Mouse (Mus musculus) cerebellum, postnatal 14 days (tissue): ENCODE data around the gene Itga5.

Experiments
- DNase-seq, 2 experiments: peaks; one replicate each; pipeline ENCODE4 v3.0.0; 2021; ENCODE audit warnings: mixed read lengths in 2 of 2

Gene Itga5

DNA sequence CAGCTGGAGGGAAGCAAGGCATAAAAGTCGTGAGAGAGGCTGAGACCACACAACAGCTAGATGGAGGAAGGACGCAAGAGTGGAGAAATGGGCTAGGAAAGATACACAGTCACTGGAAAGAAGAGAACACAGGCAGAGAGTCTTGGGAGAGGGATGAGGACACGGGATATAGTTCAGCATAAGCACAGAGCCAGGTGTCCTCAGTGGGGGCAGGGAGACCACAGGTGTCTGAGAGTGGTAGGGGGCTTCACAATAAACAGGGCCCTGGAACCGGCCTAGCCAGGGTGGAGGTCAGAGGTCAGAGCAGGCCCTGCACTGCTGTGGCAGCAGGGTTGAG, 27.8 kb downstream of the Itga5 start:
- no peak for DNase-seq

DNA sequence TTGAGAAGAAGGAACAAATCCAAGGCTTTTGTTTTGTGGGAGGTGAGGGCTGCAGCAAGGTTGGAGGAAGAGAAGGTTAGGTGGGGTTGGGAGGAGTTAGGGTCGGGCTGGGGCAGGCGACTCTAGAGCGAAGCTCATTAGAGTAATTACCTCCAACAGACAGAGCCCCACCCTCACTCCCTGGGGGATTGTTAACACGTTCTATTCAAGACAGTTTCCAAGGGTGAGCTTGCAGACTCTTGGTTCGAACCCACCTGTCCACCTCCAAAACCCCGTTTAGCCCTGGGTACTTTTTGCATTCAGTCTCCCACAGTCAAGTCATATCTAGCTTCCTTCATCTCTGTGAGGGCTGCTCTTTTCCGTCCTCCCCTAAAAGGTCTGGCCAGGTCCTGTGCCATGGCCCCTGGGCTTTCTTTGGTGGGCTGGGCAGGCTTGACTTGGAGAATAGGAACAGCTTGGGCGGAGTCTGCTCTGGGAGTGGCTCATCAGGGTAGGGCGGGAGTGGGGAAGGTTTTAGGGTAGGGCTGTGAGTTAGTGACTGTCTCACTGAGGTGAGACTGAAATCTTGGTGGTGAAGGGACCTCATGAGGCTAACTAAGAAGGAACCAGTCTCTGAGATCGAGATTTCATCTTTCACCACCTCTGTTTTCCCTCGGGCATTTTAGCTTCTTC, 29.4 kb downstream of the Itga5 start:
- no peak for DNase-seq

DNA sequence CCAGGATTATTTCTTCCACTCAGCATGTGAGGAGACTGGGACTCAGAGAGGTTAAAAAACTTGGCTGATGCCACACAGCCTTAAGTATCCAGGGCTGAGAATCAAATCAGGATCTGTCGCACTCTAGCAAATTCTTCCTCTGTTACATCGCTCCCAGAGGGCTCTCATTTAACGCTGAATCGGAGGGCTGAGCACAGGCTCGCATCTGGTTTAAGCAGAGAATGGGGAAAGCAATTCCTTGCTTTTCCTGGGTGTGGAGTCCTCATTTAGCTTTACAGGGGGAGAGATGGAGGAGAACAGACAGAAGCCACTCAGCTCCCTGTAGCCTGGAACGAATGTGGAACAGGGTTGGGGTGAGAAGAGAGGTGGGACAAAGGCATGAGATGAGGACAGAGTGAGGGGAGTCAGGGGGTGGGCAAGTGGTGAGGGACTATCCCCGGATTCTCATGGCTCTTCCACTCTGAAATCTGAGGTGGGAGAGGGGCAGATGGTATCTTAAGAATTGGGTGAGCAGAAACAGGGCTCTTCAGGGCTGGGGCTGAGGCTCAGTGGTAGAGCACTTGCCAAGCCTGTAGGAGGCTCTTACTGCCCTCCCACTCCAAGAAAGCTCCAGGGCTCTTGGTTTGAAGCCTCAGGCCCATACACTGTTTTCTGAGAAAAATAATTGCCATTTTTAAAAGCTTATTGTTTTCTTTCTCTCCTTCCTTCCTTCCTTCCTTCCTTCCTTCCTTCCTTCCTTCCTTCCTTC, 30.9 kb downstream of the Itga5 start:
- DNase-seq: no peak

DNA sequence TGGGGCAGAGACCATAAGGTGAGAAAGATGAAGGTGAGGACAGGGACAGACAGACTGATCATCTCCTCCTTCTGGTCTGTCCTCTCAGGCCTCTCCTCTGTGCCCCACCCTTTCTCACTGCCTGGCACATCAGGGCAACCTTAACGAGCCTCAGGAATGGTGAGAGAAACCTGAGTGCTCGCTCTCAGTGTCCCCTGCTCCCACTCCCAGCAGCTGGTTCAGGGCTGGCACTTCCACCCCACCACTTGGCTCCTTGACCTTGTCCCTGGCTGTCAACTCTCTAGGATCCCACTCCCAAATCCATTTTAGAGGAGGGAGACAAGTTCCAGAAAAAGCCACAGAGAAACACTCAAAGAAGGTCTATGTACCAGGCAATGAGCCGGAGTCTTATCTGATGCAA, 31.5 kb downstream of the Itga5 start:
- DNase-seq: no peak

DNA sequence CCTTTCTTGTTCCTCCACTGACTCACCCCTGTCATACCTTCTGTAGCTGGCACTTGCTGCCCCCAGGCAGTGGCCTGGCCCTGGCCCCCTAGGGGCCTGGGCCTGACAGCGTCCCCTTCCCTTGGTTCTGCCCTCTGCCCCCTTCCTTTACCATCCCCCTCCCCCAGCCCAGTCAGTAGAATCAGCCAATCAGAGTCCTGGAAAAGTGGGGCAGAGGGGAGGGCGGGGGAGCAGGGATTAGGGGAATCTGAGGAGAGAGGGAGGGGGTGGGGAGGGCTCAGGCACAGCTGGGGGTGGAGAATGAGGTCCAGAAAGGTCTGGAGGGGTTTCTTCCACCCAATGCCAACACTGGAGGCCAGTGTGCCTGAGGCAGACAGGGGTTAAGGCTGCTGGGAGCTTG, 32.4 kb downstream of the Itga5 start:
- DNase-seq: no peak

DNA sequence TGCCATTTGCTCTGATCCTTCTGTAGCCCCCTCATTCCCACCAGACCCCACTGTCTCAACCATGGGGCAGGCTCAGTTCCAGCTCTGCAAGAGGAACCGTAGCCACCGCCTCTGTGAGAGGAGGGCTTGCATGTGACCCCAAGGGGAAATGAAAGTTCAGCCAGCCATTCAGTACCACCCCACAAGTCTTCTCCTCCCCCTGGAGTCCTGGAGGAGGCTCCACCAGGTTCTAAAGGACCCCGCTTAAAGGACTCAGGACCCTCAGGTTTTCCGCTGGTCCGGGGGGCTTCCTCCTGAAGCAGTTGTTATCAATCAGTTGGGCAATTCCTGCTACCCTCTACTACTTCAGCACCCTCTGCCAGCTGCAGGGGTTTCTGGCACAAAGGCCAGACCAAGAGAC, 32.8 kb downstream of the Itga5 start:
- no peak for DNase-seq

DNA sequence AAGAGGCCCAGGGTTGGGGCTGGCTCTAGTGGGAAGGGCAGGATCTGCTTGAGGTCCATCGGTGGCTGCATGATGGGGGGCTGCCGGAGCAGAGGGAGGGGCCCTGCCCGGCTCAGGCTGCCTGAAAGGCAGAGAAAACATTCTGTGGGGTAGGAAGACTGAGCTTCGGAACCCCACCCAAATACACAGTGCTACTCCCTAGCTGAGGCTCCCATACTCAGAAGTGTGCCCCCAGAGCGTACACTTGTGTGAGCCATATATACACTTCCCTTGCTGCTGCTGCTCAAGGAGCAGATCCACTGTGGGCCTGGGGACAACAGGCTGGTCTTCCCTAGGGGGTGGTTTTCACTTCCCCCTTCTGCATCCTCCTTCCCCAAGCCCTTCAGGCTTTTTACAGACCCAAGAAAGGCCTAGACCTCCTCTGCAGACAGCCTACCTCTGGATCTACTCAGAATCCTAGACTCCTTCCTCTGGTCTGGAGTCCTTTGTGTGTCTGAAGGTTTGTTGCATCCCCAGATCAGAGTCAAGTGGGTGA, 33.4 kb downstream of the Itga5 start:
- no peak for DNase-seq

DNA sequence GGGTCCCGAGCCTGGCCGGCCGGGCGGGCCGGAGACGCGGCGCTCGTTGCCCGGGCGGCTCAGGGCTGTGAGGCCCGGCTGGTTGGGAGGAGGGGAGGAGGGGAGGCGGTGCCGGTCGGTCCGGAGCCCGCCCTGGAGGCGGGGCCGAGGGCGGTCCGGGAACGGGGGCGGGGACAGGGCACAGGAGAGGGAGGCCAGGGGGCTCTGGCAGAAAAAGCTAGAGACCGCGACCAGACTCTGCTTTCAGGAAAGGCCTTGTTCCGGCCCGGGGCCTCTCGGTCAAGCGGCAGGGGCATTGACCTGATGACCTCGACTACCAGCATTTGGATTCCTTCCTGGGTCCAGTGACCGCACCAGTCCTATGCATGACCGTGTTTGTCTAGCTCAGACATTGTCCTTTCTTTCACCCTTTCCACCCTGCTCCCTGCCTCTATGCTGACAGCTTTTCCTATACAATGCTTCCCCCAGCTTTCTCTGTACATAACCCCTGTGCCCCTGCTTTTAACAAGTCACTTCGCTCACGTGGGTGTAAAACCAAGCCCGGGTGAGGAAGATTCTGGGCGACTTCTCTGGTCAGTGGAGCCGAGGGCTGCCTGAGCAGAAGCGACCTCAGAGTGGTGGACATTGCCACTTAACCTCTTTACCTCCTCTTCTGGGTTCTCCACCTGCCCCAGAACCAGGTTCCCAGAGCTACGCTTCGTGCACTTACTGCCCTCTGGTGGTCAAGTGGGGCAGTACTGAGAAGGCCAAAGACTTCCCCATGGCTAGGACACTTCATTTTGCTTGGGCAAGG, 42.9 kb downstream of the Itga5 start:
- DNase-seq: peak; percentile 93 to 95

DNA sequence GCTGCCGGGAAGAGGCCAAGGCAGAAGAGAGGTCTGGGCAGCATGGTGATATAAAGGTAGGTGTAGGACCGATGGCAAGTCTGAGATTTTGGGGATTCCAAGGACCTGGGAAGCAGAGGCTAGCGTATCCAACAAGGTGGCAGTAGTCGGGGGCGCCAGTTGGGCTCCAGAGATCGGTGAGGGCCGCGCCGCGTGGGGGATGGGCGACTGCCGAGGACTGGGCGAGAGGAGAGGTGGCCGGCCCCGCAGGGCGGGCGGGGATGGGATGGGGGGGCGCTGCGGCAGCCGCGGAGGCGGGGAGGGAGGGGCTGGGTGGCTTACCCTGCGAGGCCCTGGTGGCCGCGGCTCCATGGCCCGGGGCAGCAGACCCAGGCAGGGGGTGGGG, 43.5 kb downstream of the Itga5 start:
- peak; percentile 81 to 85 for DNase-seq

DNA sequence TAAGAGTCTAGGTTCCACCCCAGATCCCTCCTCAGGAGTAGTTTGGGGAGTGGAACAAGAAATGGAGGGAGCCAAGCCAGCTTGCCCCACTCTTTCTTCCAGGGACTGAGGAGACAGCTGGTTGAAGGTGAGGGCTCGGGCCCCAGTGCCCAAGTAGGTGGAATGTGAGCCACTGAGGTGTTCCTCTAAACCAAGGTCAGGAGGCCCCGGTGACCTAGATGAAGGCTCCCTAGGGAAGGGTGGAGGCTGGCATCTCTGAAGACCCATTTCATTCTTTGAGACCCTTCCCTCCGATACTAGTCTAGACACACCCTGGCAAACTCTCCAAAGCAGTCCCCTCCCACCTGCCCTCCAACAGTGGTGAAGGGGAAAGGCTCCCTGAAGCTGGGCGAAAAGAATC, 44.2 kb downstream of the Itga5 start:
- no peak for DNase-seq

DNA sequence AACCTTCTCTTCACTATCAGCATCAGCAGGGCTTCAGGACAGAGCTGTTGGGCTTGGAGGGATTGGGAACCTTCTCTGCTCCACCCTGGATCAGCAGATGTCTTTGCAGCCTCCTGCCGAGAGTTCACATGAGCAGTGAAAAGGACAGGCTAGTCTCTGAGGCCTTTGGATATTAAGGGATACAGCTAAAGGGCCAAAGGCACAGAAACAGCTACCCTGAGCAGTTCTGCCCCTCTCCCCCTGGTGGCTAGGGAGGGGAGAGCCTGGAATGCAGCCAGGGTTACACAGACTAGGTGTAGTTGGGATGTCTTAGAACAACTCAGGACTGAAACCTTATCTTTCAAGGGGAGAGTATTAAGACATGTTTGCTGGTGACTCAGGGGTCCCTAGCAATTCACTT, 45.5 kb downstream of the Itga5 start:
- peak; percentile 59 to 77 for DNase-seq

DNA sequence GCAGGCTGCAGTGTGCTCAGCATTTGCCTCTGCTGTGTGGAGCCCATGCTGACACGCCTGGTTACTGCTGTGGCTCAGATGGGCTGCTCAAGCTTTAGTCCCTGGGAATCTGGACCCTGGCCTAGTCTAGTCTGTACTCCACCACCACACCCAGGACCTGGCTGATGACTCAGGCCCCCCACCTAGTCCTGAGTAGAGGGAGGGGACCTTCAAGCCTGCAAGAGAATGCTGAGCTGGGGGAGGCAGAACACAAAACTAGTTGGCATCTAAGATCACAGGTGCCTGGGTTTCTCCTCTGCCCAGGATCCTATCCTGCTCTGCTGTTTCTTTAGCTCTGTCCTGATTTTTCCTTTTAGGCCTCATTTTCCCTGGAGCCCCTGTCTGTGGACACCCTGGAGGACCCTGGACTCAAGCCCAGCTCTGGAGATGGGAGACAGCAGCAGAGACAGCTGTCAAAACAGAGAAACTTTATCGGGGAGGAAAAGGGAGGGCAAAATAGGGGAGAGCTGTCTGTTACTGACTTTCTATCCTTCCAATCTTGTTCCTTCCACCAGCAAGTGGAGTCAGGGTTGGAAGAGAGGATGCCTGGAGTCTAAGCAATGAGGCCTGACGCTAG, 48.3 kb downstream of the Itga5 start:
- no peak for DNase-seq

DNA sequence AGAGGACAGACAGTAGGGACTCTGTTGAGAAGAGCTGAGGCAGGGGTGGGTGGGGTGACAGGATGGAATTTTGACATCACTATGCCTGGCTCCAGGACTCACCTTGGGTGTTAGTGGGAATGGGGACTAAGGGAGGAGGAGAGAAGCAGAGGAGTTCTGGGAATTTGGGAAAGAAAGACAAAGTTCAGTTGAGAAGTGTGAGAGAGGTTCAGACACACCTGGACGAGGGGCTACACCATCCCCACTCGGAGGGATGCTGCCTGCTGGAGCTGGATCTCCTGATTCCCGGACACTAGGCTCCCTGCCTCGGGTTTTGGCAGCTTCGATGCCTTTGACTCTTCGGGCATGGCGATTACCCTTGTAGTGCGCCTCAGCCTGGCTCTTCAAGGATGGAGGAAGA, 48.8 kb downstream of the Itga5 start:
- no peak for DNase-seq

DNA sequence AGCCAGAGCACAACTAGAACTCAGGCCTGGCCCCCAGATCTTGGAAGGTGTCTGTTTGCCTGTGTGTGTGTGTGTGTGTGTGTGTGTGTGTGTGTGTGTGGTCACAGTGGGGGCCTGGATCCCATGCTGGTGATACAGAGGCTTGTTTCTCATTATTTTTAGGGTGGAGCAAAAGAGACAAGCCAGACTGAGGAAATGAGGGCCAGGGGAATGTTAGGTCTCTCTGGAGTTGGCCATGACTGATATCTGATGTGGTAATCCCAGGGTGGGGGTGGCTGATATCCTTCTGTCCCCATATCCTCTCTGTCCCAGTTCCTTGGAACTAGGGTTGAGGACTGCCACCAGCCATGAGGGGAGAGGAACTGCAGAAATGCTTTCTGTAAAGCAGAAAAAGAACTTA, 49.4 kb downstream of the Itga5 start:
- DNase-seq: no peak

DNA sequence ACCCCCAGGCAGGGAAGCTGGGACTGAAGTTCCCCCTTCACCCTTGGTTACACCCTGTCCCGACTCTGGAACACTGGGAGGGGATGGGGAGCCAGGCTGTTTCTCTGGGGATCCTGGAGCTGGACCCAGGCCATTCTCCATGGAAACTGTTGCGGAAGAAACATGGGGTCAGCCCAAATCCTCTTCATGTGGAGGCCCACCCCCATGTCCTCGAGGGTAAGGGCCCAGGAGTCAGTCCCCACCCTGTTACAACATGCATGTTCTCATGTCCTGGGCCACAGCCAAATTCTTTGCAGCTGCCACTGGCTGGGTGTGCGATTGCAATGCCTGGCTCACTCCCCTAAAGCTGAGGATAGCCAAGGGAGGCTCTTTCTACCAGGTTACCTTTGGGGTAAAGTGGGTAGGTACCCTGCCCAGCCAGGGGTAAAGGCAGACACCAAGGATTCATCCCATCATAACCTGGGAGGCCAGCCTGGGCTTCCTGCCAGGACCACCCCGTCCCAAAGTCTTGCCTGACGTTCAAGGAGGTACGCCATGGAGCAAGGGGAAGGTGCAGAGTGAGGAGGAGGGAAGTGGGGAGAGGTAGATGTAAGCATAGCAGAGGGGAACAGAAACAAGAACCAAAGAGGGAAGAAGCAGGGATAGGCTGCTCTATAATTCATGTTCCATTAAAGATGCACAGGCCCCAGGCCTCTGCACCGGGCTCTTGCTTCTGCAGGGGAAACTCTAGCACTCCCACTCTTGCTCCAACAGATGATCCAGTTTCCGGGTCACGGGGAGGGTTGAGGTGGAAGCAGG, 50.4 kb downstream of the Itga5 start:
- DNase-seq: peak in 1 of 2 experiments; percentile 52

DNA sequence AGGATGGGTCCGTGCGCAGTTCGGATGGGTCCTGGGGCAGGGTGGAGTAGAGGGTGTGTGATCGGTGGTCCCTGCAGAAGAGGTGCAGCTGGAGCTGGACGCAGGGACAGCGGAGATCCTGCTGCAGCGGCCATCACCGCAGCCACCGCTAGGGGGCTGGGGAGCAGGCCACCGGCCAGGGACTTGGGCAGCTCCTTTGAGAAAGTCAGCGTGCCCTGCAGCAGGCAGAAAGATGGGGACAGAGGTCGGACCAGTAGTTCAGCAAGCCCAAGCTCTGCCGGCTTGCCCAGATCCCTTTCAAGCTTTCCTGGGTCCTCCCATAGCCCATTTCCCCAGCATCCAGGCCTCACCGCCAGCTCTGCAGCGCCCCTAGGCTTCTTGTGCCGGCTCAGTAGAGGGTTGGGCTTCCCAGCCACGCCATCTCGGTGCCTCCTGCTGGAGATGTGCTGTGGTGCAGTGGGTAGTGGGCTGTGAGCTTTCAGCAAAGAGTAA, 51.5 kb downstream of the Itga5 start:
- DNase-seq: peak; percentile 85 to 89

DNA sequence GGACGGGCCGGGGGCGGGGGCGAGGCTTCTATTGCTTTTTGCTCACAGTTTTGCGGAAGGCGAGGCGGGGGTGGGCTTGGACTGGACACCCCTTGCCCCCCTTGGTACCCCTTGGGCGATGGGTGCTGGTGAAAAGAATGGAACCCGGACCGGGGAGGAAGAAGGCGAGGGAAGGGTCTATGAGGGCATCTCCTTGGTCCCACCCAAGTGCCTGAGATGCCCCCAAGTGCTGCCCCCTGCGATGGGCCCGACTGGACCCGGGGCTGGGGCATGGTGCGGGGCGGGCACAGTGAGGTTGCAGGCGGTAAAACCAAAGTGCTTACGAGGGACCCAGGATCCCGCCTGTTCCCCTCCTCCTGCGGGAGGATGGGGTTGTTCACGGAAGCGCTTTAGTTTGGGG, 52.4 kb downstream of the Itga5 start:
- no peak for DNase-seq

DNA sequence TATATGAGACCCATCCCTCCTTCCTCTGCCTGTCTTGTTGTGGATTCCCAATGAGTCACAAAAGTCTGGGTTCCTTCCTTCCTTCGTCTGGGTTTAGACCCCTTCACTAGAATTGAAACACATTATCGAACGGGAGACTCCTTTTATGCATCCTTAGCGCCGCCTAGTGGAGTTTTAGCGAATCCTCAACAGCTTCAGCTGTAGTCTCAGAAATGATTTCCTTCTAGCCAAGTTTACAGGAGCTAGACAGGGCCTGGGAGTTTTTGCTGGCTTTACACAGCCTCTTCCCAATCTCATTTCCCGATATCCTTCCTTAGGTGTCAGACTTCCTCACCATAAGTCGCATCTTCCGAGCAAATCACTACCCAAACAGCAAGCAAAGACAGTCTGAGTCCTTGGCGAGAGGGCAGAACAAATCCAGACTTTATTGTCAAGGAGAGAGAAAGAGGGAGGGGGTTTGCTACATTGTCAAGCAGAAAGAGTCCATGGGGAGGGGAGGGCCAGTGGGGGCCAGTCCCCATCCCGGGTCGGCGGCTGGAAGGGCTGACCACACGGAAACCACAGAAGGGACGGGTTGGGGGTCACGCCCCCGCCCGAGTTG, 53.0 kb downstream of the Itga5 start:
- DNase-seq: peak; percentile 75 to 77

DNA sequence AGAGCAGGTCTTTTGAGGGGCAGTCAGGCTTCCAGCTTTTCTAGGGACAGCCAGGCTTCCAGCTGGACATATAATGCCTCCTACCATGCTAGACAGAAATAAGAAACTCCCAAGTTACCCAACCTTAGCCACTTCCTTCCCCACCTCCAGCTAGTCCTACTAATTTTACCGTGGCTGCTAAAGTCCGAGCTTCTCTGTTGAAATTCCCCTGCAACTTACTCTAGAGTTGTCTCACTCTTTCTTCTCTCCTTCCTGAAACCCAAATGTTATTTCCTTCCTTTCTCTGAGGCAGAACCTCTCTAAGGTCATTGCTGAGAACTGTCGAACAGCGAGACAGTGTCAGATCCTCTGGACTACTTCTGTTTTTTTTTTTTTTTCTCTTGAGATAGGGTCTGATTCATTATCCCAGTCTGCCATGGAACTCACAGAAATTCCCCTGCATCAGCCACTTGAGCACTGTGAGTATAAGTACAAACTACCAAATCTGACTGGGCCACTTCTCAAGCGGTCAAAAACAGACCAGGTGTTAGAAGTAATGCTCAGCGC, 56.1 kb downstream of the Itga5 start, which contains the start of gene Gpr84:
Gene Gpr84 (minus strand): TSS at position 248 of the 546 bp plus-strand sequence.
- DNase-seq: no peak

DNA sequence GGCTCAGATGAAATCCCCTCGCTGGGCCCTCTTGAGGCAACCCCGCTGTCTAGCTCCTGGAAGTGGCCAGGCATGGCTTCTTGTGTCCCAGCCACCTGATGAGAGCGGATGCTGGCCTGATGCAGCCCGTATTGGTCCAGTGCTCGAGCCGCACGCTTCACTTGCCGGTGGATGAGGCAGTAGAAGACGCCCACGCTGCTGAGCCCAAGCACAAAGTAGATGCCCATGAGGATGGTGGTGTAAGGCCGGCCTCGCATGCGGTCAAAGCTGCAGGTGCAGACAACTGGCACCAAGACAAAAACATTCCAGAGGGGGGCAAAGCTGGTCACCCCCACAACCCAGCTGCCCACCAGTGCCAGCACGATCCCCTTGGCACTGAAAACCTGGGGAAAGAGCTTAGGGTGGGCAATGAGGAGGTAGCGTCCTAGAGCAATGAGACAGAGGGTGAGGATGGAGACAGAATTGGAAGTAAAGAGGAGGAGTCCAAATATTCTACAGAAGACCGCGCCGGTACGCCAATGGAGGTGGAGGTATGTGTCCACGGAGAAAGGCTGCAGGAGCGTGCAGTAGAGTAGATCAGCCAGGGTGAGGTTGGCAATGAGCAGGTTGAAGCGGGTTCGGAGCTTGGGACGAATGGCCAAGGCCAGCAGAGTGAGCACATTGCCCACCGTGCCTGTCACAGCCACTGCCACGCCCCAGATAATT, 57.5 kb downstream of the Itga5 start:
- DNase-seq: peak in 1 of 2 experiments; percentile 15
